Mouse (Mus musculus) stomach, postnatal 0 days (tissue): Measurements from ENCODE around the gene Rab4b.

Experiments
- CTCF ChIP-seq: IDR thresholded peaks from 2 replicates; pipeline ENCODE4 v1.5.1; 2016; ENCODE audit warnings: antibody characterized with exemption, low read depth, mild to moderate bottlenecking, moderate library complexity
- EP300 ChIP-seq: optimal IDR thresholded peaks from 2 replicates; pipeline ENCODE3; 2016; ENCODE audit warnings: antibody characterized with exemption

- TF ChIP-seq CTCF (no peak), EP300 (no peak)
These were observed 20.1 kb upstream of the Rab4b start for GRCm38 (mm10) chr7:27198779-27199178.
